Mouse (Mus musculus): ENCODE measurements at regions not wholly inside any gene's neighbourhood (a gene's known extent, or its start where the extent isn't known, plus 50 kb on each side); places are given as distances from the start of the nearest gene placed in this dataset.
"Not testable (repeated sequence)": the region's sequence is repeated elsewhere in the genome, so short reads cannot be mapped to it uniquely, and the experiment has no call there.

GRCm38 (mm10) chr4:81593431-81593830 is 150.8 kb upstream of the Mpdz start:
- not testable (repeated sequence) for DNase-seq (ENCODE audit: low read depth, low spot score)

- no peak for DNase-seq (ENCODE audit: low read depth, low spot score)
Observed at GRCm38 (mm10) chr4:81582546-81582945, 139.9 kb upstream of the Mpdz start.

DNA sequence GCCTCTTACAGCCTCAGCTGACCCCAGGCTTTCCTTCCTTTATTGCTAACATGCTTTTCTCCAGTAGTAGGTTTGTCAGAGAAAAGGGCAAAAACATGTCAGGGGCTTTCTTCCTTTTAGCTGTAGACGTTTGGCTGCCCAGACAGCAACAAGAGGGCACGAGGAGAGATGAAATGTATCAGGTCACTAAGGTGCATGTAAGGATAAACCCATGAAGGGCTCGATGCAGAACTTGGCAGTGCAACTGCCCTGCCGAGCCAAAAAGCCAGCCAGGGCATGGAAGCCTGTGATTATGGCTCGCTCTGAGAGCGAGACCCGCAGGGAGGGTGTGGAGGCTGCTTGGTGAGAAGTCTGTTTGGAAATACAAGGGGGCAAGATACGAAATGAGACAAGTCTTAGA is 137.9 kb upstream of the Mpdz start:
- DNase-seq (ENCODE audit: low read depth, low spot score) = no peak

DNA sequence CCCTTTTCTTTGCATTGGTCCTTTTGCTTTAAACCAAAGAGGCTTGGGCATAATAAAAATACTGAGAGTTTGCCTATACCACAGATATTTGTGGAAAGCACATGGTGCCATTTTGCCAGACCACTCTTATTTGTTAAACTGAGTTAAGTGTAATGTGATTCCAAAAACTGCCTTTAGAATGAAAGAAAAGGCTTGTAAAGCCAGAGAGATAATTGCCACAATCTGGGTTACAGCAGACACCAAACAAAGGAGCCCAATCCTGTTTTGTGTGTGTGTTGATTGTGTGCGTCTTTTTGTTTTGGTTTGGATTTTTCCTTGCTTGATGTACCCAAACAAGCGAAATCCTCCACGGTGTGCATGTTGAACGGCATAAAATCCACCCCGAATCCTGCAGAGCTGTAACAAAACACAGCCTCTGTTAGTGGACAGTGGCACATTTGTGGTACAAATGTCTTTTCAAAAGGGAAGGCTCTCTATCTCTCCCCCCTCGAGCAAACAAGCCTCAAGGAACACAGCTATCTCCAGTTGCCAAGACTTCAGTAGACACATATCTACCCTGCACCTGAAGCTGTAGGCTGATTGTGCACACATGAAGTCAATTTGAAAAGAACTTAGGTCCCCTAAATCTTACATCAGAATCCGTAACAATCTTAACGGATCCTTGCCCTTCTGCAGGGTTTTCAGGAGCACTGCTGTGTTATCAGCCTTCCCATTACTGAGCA is 136.9 kb upstream of the Mpdz start:
- no peak for DNase-seq (ENCODE audit: low read depth, low spot score)

DNA sequence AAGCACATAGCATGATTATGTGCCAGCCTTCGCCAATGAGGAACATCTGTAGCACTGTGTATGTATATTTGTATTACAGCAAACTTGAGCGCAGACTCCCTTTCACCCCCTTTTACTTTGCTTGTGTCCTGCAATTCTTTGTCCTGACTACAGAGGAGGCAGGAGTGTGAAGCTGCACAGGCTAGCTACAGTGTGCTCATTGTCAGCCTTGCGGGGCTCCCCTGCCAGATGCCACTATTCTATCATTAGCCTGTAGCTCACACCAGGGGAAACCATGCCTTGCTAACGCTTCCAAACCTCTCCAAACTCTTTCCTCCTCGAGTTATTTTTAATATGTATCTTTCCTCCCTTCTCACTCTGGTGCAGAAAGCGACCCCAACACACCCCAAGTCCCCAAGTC is 136.4 kb upstream of the Mpdz start:
- DNase-seq (ENCODE audit: low read depth, low spot score) = no peak

GRCm38 (mm10) chr4:81573771-81574170 is 131.2 kb upstream of the Mpdz start:
- no peak for DNase-seq (ENCODE audit: low read depth, low spot score)

DNA sequence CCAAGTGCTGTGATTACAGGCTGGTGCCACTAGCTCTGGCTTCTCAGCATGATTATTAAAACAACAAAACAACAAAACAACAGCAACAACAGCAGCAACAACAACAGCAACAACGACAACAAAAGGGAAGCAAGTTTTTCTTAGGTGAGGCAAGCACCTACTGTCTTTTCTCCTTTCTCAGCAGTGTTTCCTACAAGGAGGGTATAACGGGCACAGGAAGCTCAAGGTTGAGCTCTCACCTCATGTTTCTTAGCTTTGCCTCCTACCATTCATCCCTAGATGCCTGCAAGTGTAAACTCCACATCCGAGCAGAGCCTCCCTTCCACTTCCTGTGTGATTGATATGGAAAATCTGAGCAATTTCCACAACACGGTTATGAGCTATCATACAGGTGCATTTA is 128.1 kb upstream of the Mpdz start:
- no peak for DNase-seq (ENCODE audit: low read depth, low spot score)

DNA sequence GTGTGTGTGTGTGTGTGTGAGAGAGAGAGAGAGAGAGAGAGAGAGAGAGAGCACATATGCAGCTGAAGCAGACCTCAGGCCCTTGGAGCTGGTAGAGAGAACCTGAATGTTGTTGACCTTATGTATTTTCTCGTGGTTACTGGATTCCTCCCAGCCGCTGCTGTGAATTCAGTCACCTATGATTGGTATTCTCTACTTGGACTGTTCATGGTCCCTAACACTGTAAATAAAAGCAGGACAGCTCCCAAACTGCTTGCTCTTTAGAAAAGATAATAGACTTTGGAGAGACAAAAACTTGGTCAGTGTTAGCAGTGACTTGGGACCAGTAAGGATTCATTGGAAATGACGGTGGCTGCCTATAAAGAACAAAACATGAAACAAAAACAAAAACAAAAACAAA is 126.9 kb upstream of the Mpdz start:
- DNase-seq (ENCODE audit: low read depth, low spot score) = no peak

- DNase-seq (ENCODE audit: low read depth, low spot score) = no peak
Observed at GRCm38 (mm10) chr4:81568404-81568803, 125.8 kb upstream of the Mpdz start.

DNA sequence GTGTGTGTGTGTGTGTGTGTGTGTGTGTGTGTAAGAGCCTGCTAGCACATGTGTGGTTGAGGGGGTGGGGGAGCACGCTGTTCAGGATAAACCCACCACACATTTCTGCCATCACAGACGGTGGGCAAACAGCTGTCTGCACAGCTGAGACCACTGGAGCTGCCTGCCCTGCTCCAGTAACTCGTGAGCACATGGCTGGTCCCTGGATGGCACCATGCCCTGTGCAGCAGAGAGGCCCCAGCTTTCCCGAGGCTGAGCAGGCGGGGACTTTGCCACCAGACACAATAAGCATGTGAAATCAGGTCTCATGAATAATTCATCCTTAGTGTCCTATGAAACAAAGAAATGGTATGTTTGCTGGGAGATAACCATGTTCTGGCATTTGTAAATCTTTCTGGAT is 125.3 kb upstream of the Mpdz start:
- no peak for DNase-seq (ENCODE audit: low read depth, low spot score)

DNA sequence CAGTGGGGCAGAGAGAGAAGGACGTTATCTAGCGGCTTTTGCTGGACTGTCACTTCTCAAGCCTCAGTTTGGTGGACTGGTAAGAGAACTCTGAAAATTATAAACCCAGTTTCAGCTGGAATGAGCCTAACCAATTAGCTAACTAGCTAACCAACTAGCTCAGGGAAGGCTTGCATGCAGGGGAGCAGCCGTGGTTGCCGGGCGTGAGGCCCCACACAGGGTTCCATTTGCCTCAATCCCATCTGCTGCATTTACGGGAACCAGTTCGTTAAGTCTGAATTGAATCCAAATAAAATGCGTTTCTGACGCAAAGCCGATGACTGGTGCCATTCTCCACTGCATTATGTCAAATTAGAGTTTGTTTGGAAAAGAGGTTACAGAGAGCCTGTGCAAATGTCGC is 123.9 kb upstream of the Mpdz start:
- DNase-seq (ENCODE audit: low read depth, low spot score) = no peak

- no peak for DNase-seq (ENCODE audit: low read depth, low spot score)
Observed at GRCm38 (mm10) chr4:81565422-81566395, 123.1 kb upstream of the Mpdz start.

- DNase-seq (ENCODE audit: low read depth, low spot score) = peak; percentile 56
Observed at GRCm38 (mm10) chr4:81564446-81564845, 121.8 kb upstream of the Mpdz start.

DNA sequence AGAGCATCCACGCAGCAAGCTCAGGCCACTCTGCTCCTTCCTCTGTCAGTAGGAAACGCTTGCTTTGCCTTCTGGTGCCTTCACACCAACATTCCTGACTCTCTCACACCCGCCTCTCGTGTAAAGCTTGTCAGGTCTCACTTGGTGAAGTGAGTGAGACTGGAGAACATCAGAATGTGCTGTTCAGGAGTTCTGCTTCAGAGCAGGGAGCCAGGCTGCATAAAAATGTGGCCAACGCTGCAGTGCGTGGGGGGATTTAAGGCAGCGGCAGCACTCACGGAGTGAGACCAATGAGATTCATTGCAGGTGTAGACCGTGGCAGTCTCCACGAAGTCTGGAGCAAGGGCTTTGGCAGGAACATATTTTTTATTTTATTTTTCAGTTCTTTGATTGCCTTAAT is 121.0 kb upstream of the Mpdz start:
- DNase-seq (ENCODE audit: low read depth, low spot score) = no peak

GRCm38 (mm10) chr4:81561453-81561852 is 118.8 kb upstream of the Mpdz start:
- no peak for DNase-seq (ENCODE audit: low read depth, low spot score)

DNA sequence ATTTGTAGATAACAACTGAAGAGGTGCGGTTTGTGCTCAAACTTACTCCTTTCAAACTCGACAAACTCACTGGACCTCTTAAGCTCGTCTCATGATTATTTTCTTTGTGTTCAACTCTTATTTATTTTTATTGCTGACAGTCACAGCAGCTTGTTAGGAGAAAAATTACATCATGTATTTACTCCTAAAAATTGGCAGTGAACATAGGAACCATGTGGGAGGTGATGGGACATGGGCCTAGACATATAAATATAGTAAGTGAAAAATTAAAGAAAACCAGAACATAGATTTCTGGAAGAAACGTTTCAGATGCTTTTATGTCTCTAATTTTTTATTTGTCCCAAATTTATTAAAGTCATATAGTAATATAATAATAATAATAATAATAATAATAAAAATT is 108.2 kb upstream of the Mpdz start:
- no peak for DNase-seq (ENCODE audit: low read depth, low spot score)

GRCm38 (mm10) chr4:81550256-81550655 is 107.6 kb upstream of the Mpdz start:
- no peak for DNase-seq (ENCODE audit: low read depth, low spot score)

- no peak for DNase-seq (ENCODE audit: low read depth, low spot score)
Observed at GRCm38 (mm10) chr4:81540496-81540895, 97.9 kb upstream of the Mpdz start.

- no peak for DNase-seq (ENCODE audit: low read depth, low spot score)
Observed at GRCm38 (mm10) chr4:81539551-81539950, 96.9 kb upstream of the Mpdz start.

GRCm38 (mm10) chr4:81536795-81537194 is 94.2 kb upstream of the Mpdz start:
- DNase-seq (ENCODE audit: low read depth, low spot score) = no peak

DNA sequence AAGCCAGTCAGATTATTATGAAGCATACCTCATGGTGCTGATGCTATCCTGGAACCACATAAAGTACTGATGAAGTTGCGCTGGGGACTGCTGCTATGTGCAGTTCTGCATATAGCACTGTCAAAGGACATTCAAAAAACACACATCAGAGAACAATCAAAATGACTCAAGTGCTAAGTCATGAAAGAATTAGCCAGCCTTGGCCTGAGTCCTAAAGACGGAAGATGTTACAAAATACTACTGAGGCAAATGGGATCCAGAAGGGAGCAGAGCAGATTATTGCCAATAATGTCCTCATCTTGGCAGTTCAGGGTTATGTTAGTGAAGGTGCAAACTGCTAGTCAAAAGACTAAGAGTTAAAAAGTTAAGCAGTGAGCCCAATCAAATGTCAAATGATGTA is 87.9 kb upstream of the Mpdz start:
- no peak for DNase-seq (ENCODE audit: low read depth, low spot score)

GRCm38 (mm10) chr4:81519151-81519550 is 76.5 kb upstream of the Mpdz start:
- DNase-seq (ENCODE audit: low read depth, low spot score) = not testable (repeated sequence)

DNA sequence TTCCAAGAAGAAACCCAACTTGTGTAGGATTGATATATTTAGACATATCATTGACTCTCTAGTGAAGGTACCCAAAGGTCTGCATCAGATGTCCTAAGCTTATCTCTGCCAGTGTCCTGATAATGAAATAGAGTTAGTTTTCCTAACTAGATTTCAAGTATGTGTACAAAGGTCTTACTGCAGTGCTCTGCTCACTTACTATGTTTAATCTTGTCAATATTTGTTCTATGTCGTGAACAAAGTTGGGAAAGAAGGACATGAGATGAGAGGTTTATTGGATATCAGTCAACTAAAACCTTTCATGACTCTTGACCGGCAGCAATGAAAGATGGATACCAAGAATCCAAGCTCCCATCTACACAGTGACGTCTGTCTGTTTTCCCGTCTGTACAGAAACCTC is 71.9 kb upstream of the Mpdz start:
- DNase-seq (ENCODE audit: low read depth, low spot score) = no peak

Data from A20 (cell line).